Mouse (Mus musculus) lung, postnatal 0 days (tissue): ENCODE results near the gene Rbm15b.

ENCODE experiments used
- CTCF ChIP-seq: IDR thresholded peaks from 2 replicates; pipeline ENCODE4 v1.5.1; 2016; ENCODE audit warnings: antibody characterized with exemption, mild to moderate bottlenecking
- EP300 ChIP-seq: IDR thresholded peaks from 2 replicates; pipeline ENCODE4 v1.6.1; 2016; ENCODE audit warnings: antibody characterized with exemption, mild to moderate bottlenecking, control low read depth

DNA sequence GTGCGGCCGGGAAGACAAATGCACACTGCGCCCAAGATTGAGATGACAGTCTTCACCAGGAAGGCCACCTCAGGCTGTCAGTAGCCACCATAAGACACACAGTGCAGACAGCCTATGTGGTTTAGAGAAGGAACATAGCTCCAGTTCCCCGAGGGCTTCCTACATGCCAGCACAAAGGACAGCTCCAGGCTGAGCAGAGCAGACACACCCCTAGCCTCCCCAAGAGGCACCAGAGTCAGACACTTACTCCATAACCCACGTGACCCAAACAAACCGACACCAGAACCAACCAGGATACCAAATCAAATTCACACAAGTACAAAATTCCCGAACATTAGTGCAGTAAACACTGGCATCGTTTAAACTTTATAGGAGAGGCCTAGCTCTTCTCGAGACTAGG is 2.1 kb upstream of the Rbm15b start:
- TF ChIP-seq CTCF, result no peak
- TF ChIP-seq EP300, result no peak
